Mouse (Mus musculus) liver, adult 2 months (tissue): ENCODE measurements around the gene Zc3h12c. TPM values are rescaled to one million over a fixed set of nuclear protein-coding genes. Genes with fewer than 3 reads are reported as not detected.

Experiments
- DNase-seq: peaks from one replicate; pipeline ENCODE4 v3.0.0-alpha.2; 2011; ENCODE audit warnings: low read depth, low spot score; ENCODE audit errors: extremely low read depth
- H3K27ac ChIP-seq: fragments of 200-500 bp; replicated peaks from 2 replicates; pipeline ENCODE4 v1.5.1; 2012; ENCODE audit warnings: low read depth, mild to moderate bottlenecking, control low read depth, inconsistent platforms, low read length; ENCODE audit not compliant: insufficient read depth
- H3K27me3 ChIP-seq: fragments of 200-500 bp; 2 replicates; pipeline ENCODE4 v1.6.1; 2012; ENCODE audit warnings: mild to moderate bottlenecking, moderate library complexity, low read length, inconsistent platforms; ENCODE audit not compliant: control insufficient read depth, insufficient read depth
- H3K36me3 ChIP-seq: fragments of 200-500 bp; 2 replicates; pipeline ENCODE4 v1.6.1; 2012; ENCODE audit warnings: low read length, inconsistent platforms; ENCODE audit not compliant: control insufficient read depth, insufficient read depth
- H3K4me1 ChIP-seq: fragments of 200-500 bp; 2 replicates; pipeline ENCODE4 v1.6.1; 2011; ENCODE audit warnings: low read length; ENCODE audit not compliant: control insufficient read depth, insufficient read depth
- H3K4me3 ChIP-seq: fragments of 200-500 bp; 2 replicates; pipeline ENCODE4 v1.5.1; 2011; ENCODE audit warnings: low read depth, mild to moderate bottlenecking, control low read depth, low read length, moderate library complexity; ENCODE audit not compliant: insufficient read depth
- H3K79me2 ChIP-seq: fragments of 200-500 bp; 2 replicates; pipeline ENCODE4 v1.6.1; 2012; ENCODE audit warnings: inconsistent platforms, mild to moderate bottlenecking, low read length, moderate library complexity; ENCODE audit not compliant: control insufficient read depth, insufficient read depth
- H3K9ac ChIP-seq: fragments of 200-500 bp; 2 replicates; pipeline ENCODE4 v1.6.1; 2012; ENCODE audit warnings: low read depth, mild to moderate bottlenecking, control low read depth, inconsistent platforms, low read length
- CTCF ChIP-seq: fragments of 200-500 bp; IDR thresholded peaks from 2 replicates; pipeline ENCODE4 v1.5.1; 2011; ENCODE audit warnings: low read depth, low read length, control low read depth
- POLR2A ChIP-seq: fragments of 200-500 bp; IDR thresholded peaks from 2 replicates; pipeline ENCODE4 v1.6.1; 2011; ENCODE audit warnings: low read length, control low read depth; ENCODE audit not compliant: insufficient read depth; ENCODE audit errors: extremely low read depth
- WGBS: fragments of 180-500 bp; shearing (Covaris S2); methylation state at CpG from one replicate; pipeline ENCODE4 v1.1.7; 2018; 5-methylcytosine and 5-hydroxymethylcytosine counted together
- polyA plus RNA-seq: library from polyadenylated mRNA; depleted of rRNA; stranded (reverse); fragments of >200 nt; gene quantifications from 2 replicates; pipeline ENCODE4 v1.2.3, GENCODE M21; 2012; rRNA removed
- total RNA-seq: library from RNA; depleted of rRNA; stranded (reverse); fragments of >200 nt; gene quantifications from 2 replicates; pipeline ENCODE4 v1.2.3, GENCODE M21; 2014; rRNA removed

The Zc3h12c gene
- total RNA-seq (4.5 and 6.0 TPM in 2 replicates), polyA plus RNA-seq (0.98 and 1.1 TPM in 2 replicates)

DNA sequence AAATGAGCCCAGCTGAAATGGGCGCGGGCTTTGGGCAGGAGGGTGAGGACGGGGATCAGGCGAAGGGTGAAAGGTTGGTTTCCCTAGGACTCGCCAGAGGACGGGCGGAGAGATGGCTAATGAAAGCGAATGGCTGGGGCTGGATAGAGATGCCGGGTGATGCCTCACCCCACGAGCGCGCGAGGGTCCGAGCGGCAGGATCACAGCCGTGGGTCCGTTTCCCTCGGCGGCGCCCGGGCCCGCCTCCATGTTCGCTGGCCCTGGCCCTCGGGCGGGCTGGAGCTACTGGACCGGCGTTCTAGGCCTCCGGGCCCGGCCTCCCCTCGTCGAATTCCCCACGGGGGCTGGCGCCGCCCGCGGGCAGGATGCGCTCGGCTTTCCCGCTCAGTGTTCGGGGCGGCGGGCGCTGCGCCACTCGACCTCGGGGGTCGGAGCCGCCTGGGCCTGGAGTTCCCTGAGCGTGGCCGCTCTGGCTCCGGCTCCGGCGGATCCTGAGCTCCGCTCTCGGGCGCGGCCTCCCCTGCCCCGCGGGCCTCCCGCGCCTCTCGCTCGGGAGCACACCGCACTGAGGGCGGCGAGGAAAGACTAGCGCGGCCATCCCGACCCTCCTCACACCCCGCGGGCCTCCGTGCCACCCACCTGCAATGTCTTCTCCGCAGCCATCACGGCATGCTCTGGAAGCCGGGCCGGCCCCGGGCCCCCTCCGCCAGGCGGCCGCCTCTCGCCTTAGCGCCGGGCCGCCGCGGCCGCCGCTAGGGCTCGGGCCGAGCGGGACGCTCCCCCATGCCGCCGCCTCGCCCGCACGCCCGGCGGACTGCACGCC is at the start of gene Zc3h12c:
Gene Zc3h12c, minus strand, starts transcription at position 710 of the 823 bp plus-strand sequence.
- no peak for TF ChIP-seq CTCF
- TF ChIP-seq POLR2A = 0 out of 2 replicates have a peak, but pooled peaks have one; percentile 37
- Histone ChIP-seq H3K27ac (peak within 1 kb of the TSS; percentile 91), H3K79me2 (peaks cover 6% of the 10 kb centered on the region), H3K4me1 (peaks cover 15% of the 10 kb centered on the region; the same call in 1 of the 2 replicates), H3K36me3 (no peaks in the 10 kb centered on the region), H3K4me3 (peak within 1 kb of the TSS; percentile 97), H3K9ac (peak within 1 kb of the TSS; percentile 96), H3K27me3 (no peaks in the 10 kb centered on the region)
- WGBS = under 1% methylated on average over 81 of the region's 100 CpGs
- peak; percentile 79 for DNase-seq

DNA sequence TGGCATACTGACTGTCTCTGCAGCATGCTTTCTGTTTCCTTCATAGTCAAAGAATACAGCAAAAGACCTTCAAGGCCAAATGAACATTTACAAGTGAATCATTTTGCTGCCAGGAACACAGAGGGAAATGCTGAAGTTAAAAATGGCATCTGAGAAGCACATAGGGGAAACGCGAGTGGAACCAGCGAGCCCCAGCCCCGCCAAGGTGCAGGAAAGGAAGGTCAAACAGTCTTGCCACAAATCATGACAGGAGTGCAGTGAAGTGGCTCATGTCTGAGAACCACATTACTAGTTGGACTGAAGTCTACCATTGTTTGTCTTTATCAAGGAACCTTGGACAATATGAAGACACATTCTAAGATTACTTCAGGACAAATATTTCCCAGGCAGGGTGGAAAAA is 49.3 kb upstream of the Zc3h12c start:
- Histone ChIP-seq H3K27ac (no peak overlapping the region), H3K27me3 (no peaks in the 10 kb centered on the region; the same call in 1 of the 2 replicates), H3K4me3 (no peak overlapping the region), H3K4me1 (no peaks in the 10 kb centered on the region), H3K9ac (no peak overlapping the region), H3K36me3 (no peaks in the 10 kb centered on the region), H3K79me2 (no peaks in the 10 kb centered on the region)
- WGBS = 72% methylated on average over 4 of the region's 4 CpGs
- DNase-seq = no peak
- TF ChIP-seq CTCF (no peak), POLR2A (no peak)

DNA sequence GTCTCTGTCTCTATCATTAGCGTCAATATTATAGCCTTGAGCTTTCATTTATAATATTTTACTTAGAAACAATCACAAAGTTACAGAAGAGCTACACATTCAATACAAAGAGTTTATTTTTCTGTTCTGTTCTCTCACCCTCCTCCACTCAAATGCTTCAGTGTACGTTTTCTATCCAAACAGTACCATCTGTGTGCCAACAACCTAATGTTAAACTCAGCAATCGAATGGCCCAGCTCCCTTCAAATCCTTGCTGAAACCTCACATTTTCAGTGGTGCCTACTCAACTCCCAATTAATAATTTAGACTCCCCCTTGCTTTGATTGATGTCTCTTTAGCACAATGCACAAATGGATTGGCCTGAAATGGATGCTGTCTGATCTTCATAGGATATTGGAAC is 46.9 kb upstream of the Zc3h12c start:
- DNase-seq = no peak
- H3K79me2 ChIP-seq = no peaks in the 10 kb centered on the region
- H3K9ac ChIP-seq = no peak overlapping the region
- TF ChIP-seq POLR2A = no peak
- TF ChIP-seq CTCF = no peak
- 87% methylated on average over 3 of the region's 3 CpGs for WGBS
- H3K36me3 ChIP-seq = no peaks in the 10 kb centered on the region
- H3K4me1 ChIP-seq = no peaks in the 10 kb centered on the region
- H3K4me3 ChIP-seq = no peak overlapping the region
- no peaks in the 10 kb centered on the region; the same call in 1 of the 2 replicates for H3K27me3 ChIP-seq
- no peak overlapping the region for H3K27ac ChIP-seq

DNA sequence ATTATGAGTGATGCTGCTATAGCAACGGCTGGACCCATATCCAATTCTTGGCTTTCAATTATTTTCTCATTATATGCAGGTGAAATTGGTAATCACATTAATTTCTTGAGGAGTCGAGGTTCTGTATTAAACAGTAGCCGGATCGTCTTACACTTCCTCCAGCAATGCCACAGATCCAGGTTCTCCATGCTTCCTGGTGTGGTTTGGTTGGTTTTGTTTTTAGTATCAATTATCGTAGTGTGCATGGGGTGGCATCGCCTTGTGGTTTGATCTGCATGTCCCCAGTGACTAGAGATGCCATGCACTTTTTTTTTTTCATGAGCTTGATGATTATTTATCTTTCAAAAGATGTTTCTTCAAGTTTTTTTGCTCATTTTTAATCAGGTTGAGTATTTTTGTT is 44.0 kb upstream of the Zc3h12c start:
- Histone ChIP-seq H3K27ac (no peak overlapping the region), H3K36me3 (no peaks in the 10 kb centered on the region), H3K4me3 (no peak overlapping the region), H3K27me3 (no peaks in the 10 kb centered on the region), H3K9ac (no peak overlapping the region), H3K4me1 (no peaks in the 10 kb centered on the region), H3K79me2 (no peaks in the 10 kb centered on the region)
- 90% methylated on average over 6 of the region's 6 CpGs for WGBS
- no peak for DNase-seq
- TF ChIP-seq CTCF (no peak), POLR2A (no peak)

DNA sequence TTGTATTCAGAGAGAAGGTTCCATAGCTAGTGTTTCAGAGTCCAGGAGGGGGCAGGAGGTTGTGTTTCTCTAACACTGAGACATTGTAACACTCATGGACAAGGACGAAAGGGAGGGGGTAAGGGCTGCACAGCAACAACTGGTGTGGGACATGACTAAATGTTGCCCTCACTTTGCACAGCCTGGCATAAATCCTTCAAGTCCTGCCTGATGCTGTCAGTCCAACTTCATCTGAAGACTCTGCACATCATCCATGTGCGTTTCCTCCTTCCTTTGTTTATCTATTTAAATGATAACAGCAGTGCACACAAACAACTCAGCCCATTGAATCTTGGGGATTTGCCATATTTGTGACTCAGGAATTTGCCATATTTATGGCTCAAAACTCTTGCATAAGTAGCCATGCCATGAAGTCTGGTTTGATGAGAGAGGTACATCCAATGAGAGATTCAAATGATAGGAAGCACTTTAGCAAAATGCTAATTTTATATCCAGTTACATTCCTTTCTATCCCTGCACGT is 40.2 kb upstream of the Zc3h12c start:
- Histone ChIP-seq H3K27me3 (no peaks in the 10 kb centered on the region), H3K36me3 (no peaks in the 10 kb centered on the region), H3K4me3 (no peak overlapping the region), H3K79me2 (no peaks in the 10 kb centered on the region), H3K9ac (no peak overlapping the region), H3K27ac (no peak overlapping the region), H3K4me1 (no peaks in the 10 kb centered on the region)
- TF ChIP-seq POLR2A (no peak), CTCF (no peak)
- DNase-seq = no peak
- WGBS = 73% methylated on average over 3 of the region's 3 CpGs

DNA sequence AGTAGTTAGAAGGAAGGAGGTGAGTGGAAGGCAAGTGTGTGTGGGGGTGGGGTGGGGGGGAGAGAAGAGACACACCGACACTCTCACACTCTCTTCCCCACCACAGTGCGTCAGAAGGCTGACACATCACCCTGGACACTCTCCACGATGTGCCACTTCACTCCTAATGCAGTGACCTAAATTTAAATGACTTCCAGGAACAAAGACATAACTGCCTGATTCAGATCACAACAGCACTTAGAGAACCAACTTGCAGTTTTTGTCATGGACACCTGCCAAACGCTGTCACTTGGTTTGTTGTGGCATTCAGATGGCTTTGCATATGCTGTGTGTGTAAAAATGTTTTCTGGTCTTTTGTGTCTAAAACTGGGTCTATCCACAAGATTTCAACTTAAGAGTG is 34.8 kb upstream of the Zc3h12c start:
- H3K27ac ChIP-seq = no peak overlapping the region
- DNase-seq = no peak
- H3K4me1 ChIP-seq = no peaks in the 10 kb centered on the region
- H3K4me3 ChIP-seq = no peak overlapping the region
- TF ChIP-seq CTCF (no peak), POLR2A (no peak)
- 88% methylated on average over 4 of the region's 4 CpGs for WGBS
- no peaks in the 10 kb centered on the region for H3K27me3 ChIP-seq
- no peaks in the 10 kb centered on the region for H3K79me2 ChIP-seq
- no peaks in the 10 kb centered on the region for H3K36me3 ChIP-seq
- no peak overlapping the region for H3K9ac ChIP-seq
